Mouse (Mus musculus) CH12.LX (cell line): Measurements from ENCODE around the gene Anp32a. TPM values are rescaled to one million over a fixed set of nuclear protein-coding genes. Genes with fewer than 3 reads are reported as not detected.

Experiments
- DNase-seq: peaks from one replicate; pipeline ENCODE4 v3.0.0-alpha.2; 2013; ENCODE audit errors: extremely low read depth
- H3K27ac ChIP-seq: 2 replicates; pipeline ENCODE4 v1.5.1; 2012; ENCODE audit warnings: low read depth, mild to moderate bottlenecking, control low read depth, moderate library complexity; ENCODE audit not compliant: insufficient read depth
- H3K27me3 ChIP-seq: replicated peaks from 2 replicates; pipeline ENCODE3; 2012; ENCODE audit warnings: inconsistent platforms
- H3K36me3 ChIP-seq, 2 experiments: replicated peaks in 1 of 2; 2 replicates each; pipeline versions ENCODE3 to v1.6.1; 2012; ENCODE audit warnings: inconsistent platforms in 1 of 2, low read length in 1 of 2, mild to moderate bottlenecking in 1 of 2, mixed read lengths in 1 of 2, moderate library complexity in 1 of 2; ENCODE audit not compliant: control insufficient read depth in 1 of 2, insufficient read depth in 1 of 2
- H3K4me1 ChIP-seq, 2 experiments: 2 replicates each; pipeline ENCODE4 v1.6.1; 2012; ENCODE audit warnings: inconsistent platforms in 1 of 2, moderate library complexity in 1 of 2; ENCODE audit not compliant: insufficient read depth in 2 of 2, control insufficient read depth in 1 of 2
- H3K4me2 ChIP-seq: 2 replicates; pipeline ENCODE4 v1.6.1; 2012; ENCODE audit warnings: low read depth, mild to moderate bottlenecking, control low read depth; ENCODE audit not compliant: poor library complexity, insufficient read depth, severe bottlenecking
- H3K4me3 ChIP-seq, 3 experiments: fragments of 150-350 bp in 1 of 3; sonication (generic) in 1 of 3; replicated peaks in 1 of 3; 2 replicates each; pipeline versions ENCODE3 to v1.5.1; 2011 to 2012; ENCODE audit warnings: low read depth in 2 of 3, low read length in 2 of 3, mild to moderate bottlenecking in 2 of 3, moderate library complexity in 2 of 3, control low read depth in 1 of 3, improper control_type of control experiment in 1 of 3, inconsistent platforms in 1 of 3, mixed read lengths in 1 of 3; ENCODE audit not compliant: poor library complexity in 1 of 3
- H3K79me2 ChIP-seq: replicated peaks from 2 replicates; pipeline ENCODE4 v1.6.1; 2012; ENCODE audit warnings: mild to moderate bottlenecking, moderate library complexity; ENCODE audit not compliant: control insufficient read depth, poor library complexity, insufficient read depth, severe bottlenecking; ENCODE audit errors: extremely low read depth
- H3K9ac ChIP-seq: 2 replicates; pipeline ENCODE4 v1.6.1; 2012; ENCODE audit warnings: low read depth, mild to moderate bottlenecking, control low read depth, moderate library complexity; ENCODE audit not compliant: insufficient read depth
- H3K9me3 ChIP-seq: replicated peaks from 2 replicates; pipeline ENCODE3; 2012; ENCODE audit warnings: low read length, inconsistent platforms, mixed read lengths
- BHLHE40 ChIP-seq: IDR thresholded peaks from 2 replicates; pipeline ENCODE4 v1.6.1; 2011; ENCODE audit warnings: mild to moderate bottlenecking, low read depth, low read length, improper control_type of control experiment
- CHD2 ChIP-seq: IDR thresholded peaks from 2 replicates; pipeline ENCODE4 v1.6.1; 2011; ENCODE audit warnings: low read length, improper control_type of control experiment
- E2F4 ChIP-seq: IDR thresholded peaks from 2 replicates; pipeline ENCODE4 v1.6.1; 2011; ENCODE audit warnings: low read depth, low read length, improper control_type of control experiment; ENCODE audit not compliant: insufficient replicate concordance
- ELF1 ChIP-seq: IDR thresholded peaks from 2 replicates; pipeline ENCODE4 v1.6.1; 2014; ENCODE audit warnings: low read depth, mild to moderate bottlenecking, inconsistent platforms, low read length, improper control_type of control experiment
- EP300 ChIP-seq: IDR thresholded peaks from 2 replicates; pipeline ENCODE4 v1.6.1; 2011; ENCODE audit warnings: low read length, improper control_type of control experiment
- ETS1 ChIP-seq: conservative IDR thresholded peaks from 2 replicates; pipeline ENCODE4 v1.6.1; 2012; ENCODE audit warnings: low read depth, mild to moderate bottlenecking, inconsistent platforms, low read length, improper control_type of control experiment, moderate library complexity
- GABPA ChIP-seq: IDR thresholded peaks from 2 replicates; pipeline ENCODE4 v1.6.1; 2012; ENCODE audit warnings: low read depth, low read length, improper control_type of control experiment, inconsistent platforms; ENCODE audit not compliant: insufficient replicate concordance
- IRF4 ChIP-seq: IDR thresholded peaks from 2 replicates; pipeline ENCODE4 v1.6.1; 2014; ENCODE audit warnings: low read depth, mild to moderate bottlenecking, inconsistent platforms, low read length, improper control_type of control experiment
- JUN ChIP-seq: IDR thresholded peaks from 2 replicates; pipeline ENCODE4 v1.6.1; 2011; ENCODE audit warnings: low read depth, mild to moderate bottlenecking, low read length, improper control_type of control experiment, moderate library complexity; ENCODE audit not compliant: insufficient read depth
- JUND ChIP-seq: conservative IDR thresholded peaks from 2 replicates; pipeline ENCODE4 v1.6.1; 2011; ENCODE audit warnings: low read depth, low read length, improper control_type of control experiment
- KAT2A ChIP-seq: IDR thresholded peaks from 2 replicates; pipeline ENCODE4 v1.6.1; 2012; ENCODE audit warnings: low read length, improper control_type of control experiment, inconsistent platforms; ENCODE audit not compliant: insufficient replicate concordance
- MAFK ChIP-seq: IDR thresholded peaks from 2 replicates; pipeline ENCODE4 v1.6.1; 2011; ENCODE audit warnings: low read length, improper control_type of control experiment; ENCODE audit not compliant: insufficient replicate concordance
- MAZ ChIP-seq: IDR thresholded peaks from 2 replicates; pipeline ENCODE4 v1.6.1; 2012; ENCODE audit warnings: low read depth, mild to moderate bottlenecking, inconsistent platforms, low read length, improper control_type of control experiment, moderate library complexity
- MXI1 ChIP-seq: IDR thresholded peaks from 2 replicates; pipeline ENCODE4 v1.6.1; 2011; ENCODE audit warnings: mild to moderate bottlenecking, low read depth, low read length, improper control_type of control experiment
- MYC ChIP-seq: IDR thresholded peaks from 2 replicates; pipeline ENCODE4 v1.6.1; 2011; ENCODE audit warnings: low read depth, mild to moderate bottlenecking, improper control_type of control experiment, low read length
- NELFE ChIP-seq: IDR thresholded peaks from 2 replicates; pipeline ENCODE4 v1.6.1; 2011; ENCODE audit warnings: low read depth, low read length, improper control_type of control experiment
- NRF1 ChIP-seq: IDR thresholded peaks from 2 replicates; pipeline ENCODE4 v1.6.1; 2014; ENCODE audit warnings: low read depth, mild to moderate bottlenecking, inconsistent platforms, low read length, improper control_type of control experiment, moderate library complexity
- PAX5 ChIP-seq: IDR thresholded peaks from 2 replicates; pipeline ENCODE4 v1.6.1; 2012; ENCODE audit warnings: low read length, inconsistent platforms, mixed read lengths
- POLR2A ChIP-seq: IDR thresholded peaks from 2 replicates; pipeline ENCODE4 v1.6.1; 2011; ENCODE audit warnings: low read depth, mild to moderate bottlenecking, improper control_type of control experiment, low read length
- POLR2AphosphoS2 ChIP-seq: IDR thresholded peaks from 2 replicates; pipeline ENCODE4 v1.6.1; 2011; ENCODE audit warnings: low read depth, low read length, improper control_type of control experiment
- RAD21 ChIP-seq: IDR thresholded peaks from 2 replicates; pipeline ENCODE4 v1.6.1; 2011; ENCODE audit warnings: low read depth, mild to moderate bottlenecking, low read length, improper control_type of control experiment, moderate library complexity
- RCOR1 ChIP-seq: conservative IDR thresholded peaks from 2 replicates; pipeline ENCODE4 v1.6.1; 2012; ENCODE audit warnings: low read depth, mild to moderate bottlenecking, inconsistent platforms, low read length, improper control_type of control experiment
- SIN3A ChIP-seq: IDR thresholded peaks from 2 replicates; pipeline ENCODE4 v1.6.1; 2012; ENCODE audit warnings: low read length, improper control_type of control experiment, inconsistent platforms
- TBP ChIP-seq: conservative IDR thresholded peaks from 2 replicates; pipeline ENCODE4 v1.6.1; 2011; ENCODE audit warnings: low read depth, low read length, improper control_type of control experiment
- TCF12 ChIP-seq: IDR thresholded peaks from 2 replicates; pipeline ENCODE4 v1.6.1; 2014; ENCODE audit warnings: low read depth, mild to moderate bottlenecking, inconsistent platforms, low read length, improper control_type of control experiment
- USF1 ChIP-seq: IDR thresholded peaks from 2 replicates; pipeline ENCODE4 v1.6.1; 2014; ENCODE audit warnings: low read depth, mild to moderate bottlenecking, inconsistent platforms, low read length, improper control_type of control experiment
- USF2 ChIP-seq: conservative IDR thresholded peaks from 2 replicates; pipeline ENCODE4 v1.6.1; 2011; ENCODE audit warnings: low read depth, low read length, improper control_type of control experiment
- ZKSCAN1 ChIP-seq: IDR thresholded peaks from 2 replicates; pipeline ENCODE4 v1.6.1; 2012; ENCODE audit warnings: low read depth, inconsistent platforms, low read length, improper control_type of control experiment, borderline replicate concordance
- dilution Hi-C: fragments of 300-500 bp; cut with MboI; formaldehyde crosslinking; loops from 2 replicates; pipeline ENCODE4 v1.14.3; 2020; ENCODE audit warnings: low sequenced_read_pairs; ENCODE audit not compliant: extremely low pct_unique_long_range_greater_than_20kb, extremely low pct_ligation_motif_present
- in situ Hi-C: fragments of 300-500 bp; cut with MboI; formaldehyde crosslinking; loops from 3 replicates; pipeline ENCODE4 v1.14.3; 2019; ENCODE audit warnings: low sequenced_read_pairs, low pct_ligation_motif_present, low pct_unique_long_range_greater_than_20kb, mixed read lengths
- polyA plus RNA-seq: library from polyadenylated mRNA; unstranded; fragments of >175 nt; gene quantifications from 2 replicates; pipeline ENCODE4 v1.2.1, GENCODE M21; 2012; ENCODE audit warnings: low read depth; ENCODE audit not compliant: insufficient read length
- total RNA-seq, 2 experiments: library from RNA; depleted of rRNA; stranded (reverse); fragments of 300-350 nt in 1 of 2; fragments of >200 nt in 1 of 2; gene quantifications; 2 replicates each; pipeline ENCODE4 v1.2.3; 2012 to 2014

Anp32a gene
- total and polyA plus RNA-seq, 3 experiments: 585 to 1,207 (median 869) TPM

GRCm38 (mm10) chr9:62406423-62407013 lies 65.4 kb downstream of the Anp32a start:
- Histone ChIP-seq H3K9ac (no peak overlapping the region), H3K9me3 (peaks cover 8% of the 10 kb centered on the region), H3K79me2 (no peaks in the 10 kb centered on the region), H3K4me2 (no peak overlapping the region), H3K4me3 (no peak overlapping the region), H3K27ac (no peak overlapping the region), H3K27me3 (no peaks in the 10 kb centered on the region), H3K36me3 (no peaks in the 10 kb centered on the region), H3K4me1 (no peaks in the 10 kb centered on the region)
- dilution Hi-C loops: no loop called here
- in situ Hi-C loops: no loop called here
- DNase-seq: no peak
- TF ChIP-seq MYC (no peak), POLR2A (no peak), BHLHE40 (no peak), USF1 (no peak), MXI1 (no peak), POLR2AphosphoS2 (no peak), ZKSCAN1 (no peak), KAT2A (no peak), JUND (no peak), ELF1 (no peak), MAFK (no peak), TBP (no peak), GABPA (no peak), SIN3A (no peak), EP300 (no peak), TCF12 (no peak), NRF1 (no peak), IRF4 (no peak), E2F4 (no peak), ETS1 (no peak)

- H3K4me3 ChIP-seq: no peak overlapping the region
- no peak for DNase-seq
Measured at GRCm38 (mm10) chr9:62407357-62408146, 66.5 kb downstream of the Anp32a start.

More at GRCm38 (mm10) chr9:62407357-62408146, 66.5 kb downstream of the Anp32a start:
- dilution Hi-C loops (no loop called here), in situ Hi-C loops (no loop called here)
- Histone ChIP-seq H3K27ac (no peak overlapping the region), H3K9ac (no peak overlapping the region), H3K27me3 (no peaks in the 10 kb centered on the region), H3K4me2 (no peak overlapping the region), H3K4me1 (peaks cover 0 to 6% of the 10 kb centered on the region in 2 experiments; a peak in 2 of 4 replicates), H3K36me3 (no peaks in the 10 kb centered on the region), H3K9me3 (peaks cover 8% of the 10 kb centered on the region), H3K79me2 (no peaks in the 10 kb centered on the region)
- TF ChIP-seq RAD21: no peak
- no peak for TF ChIP-seq RCOR1
- no peak for TF ChIP-seq USF1
- TF ChIP-seq BHLHE40: no peak
- TF ChIP-seq ELF1: no peak
- no peak for TF ChIP-seq CHD2
- no peak for TF ChIP-seq MAZ
- TF ChIP-seq USF2: no peak
- no peak for TF ChIP-seq EP300
- TF ChIP-seq NELFE: no peak
- no peak for TF ChIP-seq JUND
- no peak for TF ChIP-seq JUN
- TF ChIP-seq MXI1: no peak
- no peak for TF ChIP-seq IRF4
- TF ChIP-seq MAFK: no peak
- no peak for TF ChIP-seq TBP
- no peak for TF ChIP-seq PAX5
